Mouse (Mus musculus) small intestine, adult 2 months (tissue): ENCODE measurements around the gene Chrm4. TPM values are rescaled to one million over a fixed set of nuclear protein-coding genes. Genes with fewer than 3 reads are reported as not detected.

Experiments used
- H3K27ac ChIP-seq: fragments of 200-500 bp; 2 replicates; pipeline ENCODE4 v1.5.1; 2012; ENCODE audit warnings: low read depth, low read length, control low read depth, inconsistent platforms; ENCODE audit not compliant: insufficient read depth
- H3K27me3 ChIP-seq: fragments of 200-500 bp; 2 replicates; pipeline ENCODE4 v1.6.1; 2012; ENCODE audit warnings: mild to moderate bottlenecking, moderate library complexity, low read length, inconsistent platforms; ENCODE audit not compliant: control insufficient read depth, insufficient read depth
- H3K36me3 ChIP-seq: fragments of 200-500 bp; 2 replicates; pipeline ENCODE4 v1.6.1; 2012; ENCODE audit warnings: mild to moderate bottlenecking, low read length, control low read depth, inconsistent platforms; ENCODE audit not compliant: control insufficient read depth, insufficient read depth
- H3K4me1 ChIP-seq: fragments of 200-500 bp; 2 replicates; pipeline ENCODE4 v1.6.1; 2012; ENCODE audit warnings: low read length, inconsistent platforms, mixed read lengths; ENCODE audit not compliant: control insufficient read depth, insufficient read depth, insufficient read length
- H3K4me3 ChIP-seq: fragments of 200-500 bp; 2 replicates; pipeline ENCODE4 v1.5.1; 2012; ENCODE audit warnings: low read depth, mild to moderate bottlenecking, control low read depth, inconsistent platforms, low read length, moderate library complexity
- CTCF ChIP-seq: fragments of 200-500 bp; IDR thresholded peaks from 2 replicates; pipeline ENCODE4 v1.5.1; 2012; ENCODE audit warnings: low read depth, mild to moderate bottlenecking, control low read depth, inconsistent platforms, low read length, moderate library complexity, mixed read lengths; ENCODE audit not compliant: insufficient replicate concordance, insufficient read length; ENCODE audit errors: extremely low read depth
- POLR2A ChIP-seq: fragments of 200-500 bp; IDR thresholded peaks from 2 replicates; pipeline ENCODE4 v1.6.1; 2012; ENCODE audit warnings: low read depth, mild to moderate bottlenecking, control low read depth, inconsistent platforms, low read length, moderate library complexity
- WGBS: fragments of 180-500 bp; shearing (Covaris S2); methylation state at CpG from one replicate; pipeline ENCODE4 v1.1.7; 2018; 5-methylcytosine and 5-hydroxymethylcytosine counted together
- polyA plus RNA-seq: library from polyadenylated mRNA; depleted of rRNA; stranded (reverse); fragments of >200 nt; gene quantifications from 2 replicates; pipeline ENCODE4 v1.2.3, GENCODE M21; 2012

Chrm4 gene
- polyA plus RNA-seq, 1 experiment: 2.9 TPM

GRCm38 (mm10) chr2:91960459-91960858, 33.4 kb downstream of the Chrm4 start:
- H3K4me3 ChIP-seq: no peak overlapping the region
- peaks cover 48% of the 10 kb centered on the region for H3K4me1 ChIP-seq
- H3K27ac ChIP-seq: no peak overlapping the region
- 72% methylated on average over 5 of the region's 5 CpGs for WGBS
- H3K36me3 ChIP-seq: no peaks in the 10 kb centered on the region
- H3K27me3 ChIP-seq: no peaks in the 10 kb centered on the region
- TF ChIP-seq CTCF: no peak
- TF ChIP-seq POLR2A: no peak

GRCm38 (mm10) chr2:91961901-91962761, 35.1 kb downstream of the Chrm4 start:
- 16% methylated on average over 4 of the region's 4 CpGs for WGBS
- H3K4me1 ChIP-seq: peaks cover 40% of the 10 kb centered on the region

GRCm38 (mm10) chr2:91962864-91963401, 35.9 kb downstream of the Chrm4 start:
- no peaks in the 10 kb centered on the region for H3K36me3 ChIP-seq
- no peaks in the 10 kb centered on the region for H3K27me3 ChIP-seq
- under 1% methylated on average over 39 of the region's 39 CpGs for WGBS
- TF ChIP-seq POLR2A (no peak), CTCF (no peak)
- H3K27ac ChIP-seq: peak overlapping the region; percentile 93
- peak overlapping the region; percentile 93 for H3K4me3 ChIP-seq
- H3K4me1 ChIP-seq: peaks cover 35% of the 10 kb centered on the region

More at GRCm38 (mm10) chr2:91961901-91962761, 35.1 kb downstream of the Chrm4 start:
- H3K4me3 ChIP-seq: peak overlapping the region; percentile 93
- no peaks in the 10 kb centered on the region for H3K36me3 ChIP-seq
- H3K27ac ChIP-seq: peak overlapping the region; percentile 94
- no peak for TF ChIP-seq CTCF
- no peak for TF ChIP-seq POLR2A
- H3K27me3 ChIP-seq: no peaks in the 10 kb centered on the region

- under 1% methylated on average over 57 of the region's 57 CpGs for WGBS
Measured at GRCm38 (mm10) chr2:91963443-91963932, 36.4 kb downstream of the Chrm4 start.

GRCm38 (mm10) chr2:91964610-91965204, 37.7 kb downstream of the Chrm4 start:
- Histone ChIP-seq H3K36me3 (no peaks in the 10 kb centered on the region), H3K4me1 (peaks cover 23% of the 10 kb centered on the region), H3K27ac (peak overlapping the region; percentile 63; the same call in 1 of the 2 replicates), H3K27me3 (no peaks in the 10 kb centered on the region), H3K4me3 (peak overlapping the region; percentile 55)
- TF ChIP-seq CTCF (no peak), POLR2A (no peak)
- WGBS: 68% methylated on average over 3 of the region's 3 CpGs

More at GRCm38 (mm10) chr2:91963443-91963932, 36.4 kb downstream of the Chrm4 start:
- peaks cover 35% of the 10 kb centered on the region for H3K4me1 ChIP-seq
- peak overlapping the region; percentile 93 for H3K4me3 ChIP-seq
- peak overlapping the region; percentile 93 for H3K27ac ChIP-seq
- no peaks in the 10 kb centered on the region for H3K36me3 ChIP-seq
- TF ChIP-seq CTCF (peak; percentile 73), POLR2A (peak; percentile 78)
- H3K27me3 ChIP-seq: no peaks in the 10 kb centered on the region

GRCm38 (mm10) chr2:91965417-91965816, 38.4 kb downstream of the Chrm4 start:
- peak overlapping the region; percentile 55 for H3K4me3 ChIP-seq
- WGBS: 66% methylated on average over 20 of the region's 20 CpGs
- peak; percentile 34; the same call in 1 of the 2 replicates for TF ChIP-seq POLR2A
- no peak for TF ChIP-seq CTCF
- H3K27me3 ChIP-seq: no peaks in the 10 kb centered on the region
- no peaks in the 10 kb centered on the region for H3K36me3 ChIP-seq
- peaks cover 16% of the 10 kb centered on the region for H3K4me1 ChIP-seq
- peak overlapping the region; percentile 63 for H3K27ac ChIP-seq
